Mouse (Mus musculus) heart, embryonic 15.5 days (tissue): ENCODE results near the gene Pdp2. TPM values are rescaled to one million over a fixed set of nuclear protein-coding genes. Genes with fewer than 3 reads are reported as not detected.
"Not testable (repeated sequence)": the region's sequence is repeated elsewhere in the genome, so short reads cannot be mapped to it uniquely, and the experiment has no call there.

Experiments used
- ATAC-seq: fragments of 200-750 bp; cut with Nextera tagmentation; replicated peaks from 2 replicates; pipeline ENCODE4 v1.8.0; 2017; ENCODE audit warnings: low read depth, moderate TSS enrichment; ENCODE audit not compliant: insufficient number of reproducible peaks, insufficient read depth, low FRiP score
- H3K27ac ChIP-seq: fragments of 300-500 bp; sonication (generic); 2 replicates; pipeline ENCODE4 v1.5.1; 2015; ENCODE audit warnings: mild to moderate bottlenecking, inconsistent platforms
- H3K27me3 ChIP-seq: fragments of 300-500 bp; sonication (generic); 2 replicates; pipeline ENCODE4 v1.6.1; 2015; ENCODE audit warnings: inconsistent platforms
- H3K36me3 ChIP-seq: fragments of 300-500 bp; sonication (generic); 2 replicates; pipeline ENCODE4 v1.6.1; 2015; ENCODE audit warnings: mild to moderate bottlenecking, inconsistent platforms
- H3K4me1 ChIP-seq: fragments of 300-500 bp; sonication (generic); replicated peaks from 2 replicates; pipeline ENCODE4 v1.6.1; 2015; ENCODE audit warnings: inconsistent platforms
- H3K4me2 ChIP-seq: fragments of 300-500 bp; sonication (generic); 2 replicates; pipeline ENCODE4 v1.6.1; 2015; ENCODE audit warnings: inconsistent platforms, mild to moderate bottlenecking, moderate library complexity
- H3K4me3 ChIP-seq: fragments of 300-500 bp; sonication (generic); 2 replicates; pipeline ENCODE4 v1.5.1; 2015; ENCODE audit warnings: mild to moderate bottlenecking, inconsistent platforms
- H3K9ac ChIP-seq: fragments of 300-500 bp; sonication (generic); 2 replicates; pipeline ENCODE4 v1.6.1; 2015; ENCODE audit warnings: mild to moderate bottlenecking, inconsistent platforms
- H3K9me3 ChIP-seq: fragments of 300-500 bp; sonication (generic); replicated peaks from 2 replicates; pipeline ENCODE4 v1.6.1; 2016; ENCODE audit warnings: inconsistent platforms
- WGBS: fragments of 180-500 bp; shearing (Covaris S2); methylation state at CpG from one replicate; pipeline ENCODE4 v1.1.7; 2015; ENCODE audit warnings: mixed read lengths; 5-methylcytosine and 5-hydroxymethylcytosine counted together
- polyA plus RNA-seq: library from polyadenylated mRNA; unstranded; fragments of >200 nt; fragmentation: Nextera tagmentation; extraction: Ambion mirVana; gene quantifications from 2 replicates; pipeline ENCODE4 v1.2.1, GENCODE M21; 2015

Gene Pdp2
- polyA plus RNA-seq, 1 experiment from 2014 or later: 5.8 TPM

DNA sequence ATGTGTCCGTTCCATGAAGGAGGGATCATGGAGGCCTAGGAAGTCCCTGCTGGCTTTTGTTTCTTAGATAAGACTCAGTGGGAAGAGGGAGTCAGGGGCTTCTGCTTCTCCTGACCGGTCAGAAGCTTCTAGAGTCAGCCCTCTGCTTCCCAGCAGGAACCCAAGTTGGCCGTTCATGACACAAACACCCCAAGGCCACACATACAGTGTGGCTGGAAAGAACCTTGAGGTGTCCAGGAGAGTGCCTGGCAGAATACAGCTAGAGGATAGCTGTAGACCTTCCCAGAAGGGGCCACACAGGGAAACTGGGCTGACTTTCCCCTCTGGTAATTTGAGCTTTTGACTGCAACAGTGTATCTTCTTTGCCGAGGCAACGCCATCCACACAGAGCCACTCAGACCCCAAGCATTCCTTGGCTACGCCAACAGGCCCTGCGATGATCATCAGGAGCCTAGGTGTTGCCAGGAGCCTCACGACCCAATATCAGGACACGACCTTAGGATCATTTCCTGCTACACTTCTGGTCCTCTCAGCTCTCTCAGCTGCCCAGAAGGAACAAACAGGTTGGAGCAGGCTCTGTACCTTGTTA is 42.0 kb downstream of the Pdp2 start:
- H3K27me3 ChIP-seq: no peaks in the 10 kb centered on the region
- 0 out of 2 replicates have a peak overlapping the region, but pooled peaks have one; percentile 10 for H3K9ac ChIP-seq
- peaks cover 18% of the 10 kb centered on the region; the same call in 1 of the 2 replicates for H3K36me3 ChIP-seq
- no peaks in the 10 kb centered on the region for H3K9me3 ChIP-seq
- no peak overlapping the region for H3K4me2 ChIP-seq
- H3K27ac ChIP-seq: peak overlapping the region; percentile 95
- no peak for ATAC-seq
- peaks cover 37% of the 10 kb centered on the region for H3K4me1 ChIP-seq
- no peak overlapping the region for H3K4me3 ChIP-seq
- WGBS: 38% methylated on average over 9 of the region's 9 CpGs

GRCm38 (mm10) chr8:104635004-104635710 is 43.9 kb downstream of the Pdp2 start:
- 85% methylated on average over 3 of the region's 3 CpGs for WGBS
- ATAC-seq: no peak
- Histone ChIP-seq H3K27ac (no peak overlapping the region), H3K4me3 (no peak overlapping the region), H3K36me3 (peaks cover 32% of the 10 kb centered on the region; the same call in 1 of the 2 replicates), H3K27me3 (no peaks in the 10 kb centered on the region), H3K4me1 (peaks cover 23% of the 10 kb centered on the region), H3K4me2 (no peak overlapping the region), H3K9me3 (no peaks in the 10 kb centered on the region), H3K9ac (no peak overlapping the region)

DNA sequence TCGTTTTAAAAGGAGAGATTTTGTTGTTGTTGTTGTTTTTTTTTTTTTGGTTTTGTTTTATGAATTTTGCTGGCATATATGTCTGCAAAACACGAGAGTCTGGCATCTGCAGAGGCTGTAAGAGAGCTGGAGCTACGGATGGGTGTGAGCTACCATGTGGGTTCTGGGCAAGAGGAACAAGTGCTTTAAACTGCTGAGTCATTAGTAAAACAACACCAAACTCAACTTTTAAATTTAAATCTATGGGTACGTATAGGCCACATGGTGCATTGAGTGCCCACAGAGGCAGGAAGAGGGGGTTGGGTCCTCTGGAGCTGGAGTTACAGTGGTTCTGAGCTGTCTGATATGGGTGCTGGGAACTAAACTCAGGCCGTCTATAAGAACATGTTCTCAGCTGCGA is 46.8 kb downstream of the Pdp2 start:
- Histone ChIP-seq H3K9ac (no peak overlapping the region), H3K36me3 (peaks cover 32% of the 10 kb centered on the region; the same call in 1 of the 2 replicates), H3K9me3 (no peaks in the 10 kb centered on the region), H3K27me3 (no peaks in the 10 kb centered on the region), H3K27ac (no peak overlapping the region), H3K4me3 (no peak overlapping the region), H3K4me1 (peaks cover 24% of the 10 kb centered on the region), H3K4me2 (no peak overlapping the region)
- 90% methylated on average over 6 of the region's 6 CpGs for WGBS
- ATAC-seq: no peak

GRCm38 (mm10) chr8:104640241-104640640 is 49.0 kb downstream of the Pdp2 start:
- Histone ChIP-seq H3K4me3 (peak overlapping the region; percentile 94), H3K4me1 (peaks cover 19% of the 10 kb centered on the region), H3K9ac (peak overlapping the region; percentile 89), H3K27ac (peak overlapping the region; percentile 85), H3K36me3 (peaks cover 27% of the 10 kb centered on the region; the same call in 1 of the 2 replicates), H3K9me3 (no peaks in the 10 kb centered on the region), H3K4me2 (peak overlapping the region; percentile 89), H3K27me3 (no peaks in the 10 kb centered on the region)
- 75% methylated on average over 7 of the region's 7 CpGs for WGBS
- no peak for ATAC-seq

GRCm38 (mm10) chr8:104640831-104641370 is 49.6 kb downstream of the Pdp2 start:
- H3K4me2 ChIP-seq: peak overlapping the region; percentile 89
- H3K4me1 ChIP-seq: peaks cover 19% of the 10 kb centered on the region
- no peaks in the 10 kb centered on the region for H3K9me3 ChIP-seq
- peak overlapping the region; percentile 89 for H3K9ac ChIP-seq
- H3K4me3 ChIP-seq: peak overlapping the region; percentile 94
- peak; percentile 16; the same call in 1 of the 2 replicates for ATAC-seq
- WGBS: 6% methylated on average over 25 of the region's 25 CpGs
- H3K27ac ChIP-seq: peak overlapping the region; percentile 85
- peaks cover 21% of the 10 kb centered on the region; the same call in 1 of the 2 replicates for H3K36me3 ChIP-seq
- H3K27me3 ChIP-seq: no peaks in the 10 kb centered on the region

DNA sequence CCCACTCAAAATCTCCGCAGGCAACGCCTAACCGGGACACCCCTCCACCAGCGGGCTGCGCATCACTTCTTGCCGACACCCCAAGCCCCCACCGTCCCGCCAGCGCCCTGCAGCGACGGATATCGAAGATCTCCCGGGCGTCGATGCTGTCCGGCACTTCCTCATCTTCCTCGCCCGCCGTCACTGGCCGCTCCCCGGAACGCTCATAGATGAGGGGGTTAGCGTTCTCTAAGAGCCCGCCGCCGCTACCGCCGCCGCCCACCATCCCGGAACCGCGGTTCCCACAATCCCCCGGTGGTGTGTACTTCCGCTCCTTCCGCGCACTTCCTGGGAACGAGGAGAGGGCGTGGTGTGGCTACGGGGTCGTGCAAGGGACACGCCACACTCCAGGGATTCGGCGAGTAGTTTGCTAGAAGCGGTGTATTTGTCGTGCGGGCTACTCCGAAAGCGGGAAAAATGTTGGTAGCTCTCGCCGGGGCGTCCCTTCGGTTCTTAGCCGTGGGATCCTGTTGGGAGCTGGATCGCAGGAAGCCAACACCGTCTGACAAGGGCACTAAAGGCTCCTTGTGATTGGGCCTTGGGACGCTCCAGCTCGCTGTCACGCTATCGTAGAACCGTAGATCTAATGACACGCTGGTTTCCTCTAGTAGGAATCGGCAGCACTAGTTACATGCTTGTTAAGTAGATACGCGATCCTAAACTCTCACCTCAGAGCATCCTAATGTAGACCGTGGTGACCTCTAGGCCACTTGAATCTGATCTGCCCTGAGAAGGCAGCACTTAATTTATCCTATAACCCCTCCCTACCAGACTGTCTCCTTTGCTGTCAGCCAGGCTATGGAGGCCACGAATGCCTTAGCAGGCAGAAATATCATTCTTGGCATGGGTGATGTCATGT is 50.4 kb downstream of the Pdp2 start, which contains the start of gene Ciao2b:
TSS of gene Ciao2b (minus strand) at position 540 of the 898 bp plus-strand sequence.
- WGBS: under 1% methylated on average over 66 of the region's 66 CpGs
- Histone ChIP-seq H3K4me3 (peak within 1 kb of the TSS; percentile 94), H3K36me3 (peaks cover 21% of the 10 kb centered on the region; the same call in 1 of the 2 replicates), H3K4me1 (peaks cover 19% of the 10 kb centered on the region), H3K9me3 (no peaks in the 10 kb centered on the region), H3K4me2 (peak within 1 kb of the TSS; percentile 89), H3K27ac (peak within 1 kb of the TSS; percentile 85), H3K9ac (peak within 1 kb of the TSS; percentile 89), H3K27me3 (no peaks in the 10 kb centered on the region)
- peak; percentile 93 for ATAC-seq

DNA sequence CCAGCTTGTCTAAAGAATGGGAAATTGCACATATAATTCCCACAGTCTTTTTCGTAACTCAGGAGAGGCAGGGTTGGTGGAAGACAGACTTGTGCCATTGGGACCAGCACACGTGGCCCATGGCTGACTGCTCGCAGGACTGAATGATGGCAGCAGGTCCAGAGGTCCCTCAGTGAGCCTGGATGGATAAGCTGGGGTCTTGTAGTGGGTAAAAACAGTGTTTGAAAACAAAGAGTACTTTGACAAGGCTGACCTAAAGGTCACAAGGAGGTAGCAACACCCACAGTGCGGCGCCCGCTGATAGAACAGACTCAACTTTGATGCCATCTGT is 51.0 kb downstream of the Pdp2 start:
- Histone ChIP-seq H3K27ac (peak overlapping the region; percentile 85), H3K4me1 (peaks cover 19% of the 10 kb centered on the region), H3K4me3 (peak overlapping the region; percentile 94), H3K36me3 (peaks cover 21% of the 10 kb centered on the region; the same call in 1 of the 2 replicates), H3K9me3 (no peaks in the 10 kb centered on the region), H3K9ac (peak overlapping the region; percentile 89), H3K4me2 (peak overlapping the region; percentile 89), H3K27me3 (no peaks in the 10 kb centered on the region)
- 77% methylated on average over 6 of the region's 6 CpGs for WGBS
- ATAC-seq: no peak

- not testable (repeated sequence) for H3K36me3 ChIP-seq, H3K4me2 ChIP-seq, H3K27ac ChIP-seq, H3K27me3 ChIP-seq, H3K9me3 ChIP-seq, ATAC-seq, H3K4me3 ChIP-seq, H3K9ac ChIP-seq
- H3K4me1 ChIP-seq: peaks cover 19% of the 10 kb centered on the region
- WGBS: 54% methylated on average over 3 of the region's 3 CpGs
These were observed 52.9 kb downstream of the Pdp2 start for GRCm38 (mm10) chr8:104644187-104644586.

Other genes with a start within 250 kb of the Pdp2 start
- gene Cmtm4, start 195.6 kb upstream of the Pdp2 start, polyA plus RNA-seq: 1.3 and 1.5 TPM in 2 replicates
- gene Dync1li2, start 148.4 kb upstream of the Pdp2 start, polyA plus RNA-seq: 50.4 and 52.4 TPM in 2 replicates
- gene Terb1, start 81.5 kb upstream of the Pdp2 start, polyA plus RNA-seq: 0.09 and 0.32 TPM in 2 replicates
- 63.4 and 64.4 TPM in 2 replicates for gene Nae1, start 56.8 kb upstream of the Pdp2 start, polyA plus RNA-seq
- 2.4 and 2.8 TPM in 2 replicates for gene Car7, start 56.8 kb upstream of the Pdp2 start, polyA plus RNA-seq
- 17.7 and 20.2 TPM in 2 replicates for gene Cdh16, start 32.9 kb downstream of the Pdp2 start, polyA plus RNA-seq
- gene Rrad, start 39.9 kb downstream of the Pdp2 start, polyA plus RNA-seq: 272 and 277 TPM in 2 replicates
- 158 and 190 TPM in 2 replicates for gene Ciao2b, start 50.5 kb downstream of the Pdp2 start, polyA plus RNA-seq
- not detected in 2 replicates for gene Ces2a, start 142.6 kb downstream of the Pdp2 start, polyA plus RNA-seq
- 0.06 and 0.11 TPM in 2 replicates for gene Ces2b, start 240.1 kb downstream of the Pdp2 start, polyA plus RNA-seq